30 mouse cellular contexts compared by ENCODE assay signal in the genomic region with DNA sequence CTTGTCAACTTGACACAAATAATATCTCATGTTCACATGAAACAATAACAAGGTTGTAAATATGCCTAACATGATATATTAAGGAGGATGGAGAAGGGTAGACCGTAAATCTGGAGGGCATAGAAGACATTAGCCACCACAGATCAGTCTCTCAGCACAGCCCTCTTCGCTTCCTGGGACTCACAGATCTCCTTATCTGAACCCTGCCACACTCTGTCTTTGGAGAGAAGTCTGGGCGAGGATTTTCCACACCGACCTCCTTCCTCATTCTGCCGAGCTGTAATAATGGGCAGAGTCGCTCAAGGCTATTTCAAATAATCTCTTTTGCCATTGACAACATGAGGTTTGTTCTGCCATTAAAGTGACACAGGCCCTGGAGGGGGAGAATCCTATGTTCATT.
"Had no signal": no experiment of that assay in that cellular context is flagged by ENCODE, and none has a peak within 500 bp of the region (broad histone marks: within the 10 kb centered on the region; RNA-seq: fewer than 3 reads in every experiment).

No protein-coding gene starts in this region.

- H3K9me3 ChIP-seq: limb, embryonic 10.5 days; limb, embryonic 12.5 days; limb, embryonic 13.5 days; limb, embryonic 15.5 days; liver, embryonic 12.5 days; liver, embryonic 13.5 days; liver, embryonic 15.5 days; lung, embryonic 15.5 days; megakaryocyte, embryonic 14.5 days; midbrain, embryonic 10.5 days; midbrain, embryonic 12.5 days; midbrain, embryonic 13.5 days; midbrain, embryonic 15.5 days; neural tube, embryonic 12.5 days had no signal

- DNase-seq: left cerebral cortex, postnatal 4 days; liver; liver, embryonic 13.5 days; liver, postnatal 0 days; lung, adult 18-20 months; lung, adult 2 months; lung, embryonic 14.5 days; lung, postnatal 10 days; lung, postnatal 14 days; lung, postnatal 36 days; lung, postnatal 4 days; midbrain, embryonic 14.5 days had no signal

- H3K27ac ChIP-seq: limb, embryonic 10.5 days; limb, embryonic 12.5 days; limb, embryonic 13.5 days; limb, embryonic 15.5 days; liver, embryonic 12.5 days; liver, embryonic 13.5 days; liver, embryonic 14.5 days; liver, embryonic 15.5 days; lung, embryonic 15.5 days; macrophage; midbrain, embryonic 10.5 days; midbrain, embryonic 12.5 days; midbrain, embryonic 13.5 days; midbrain, embryonic 15.5 days; neural tube, embryonic 12.5 days had no signal

- H3K27me3 ChIP-seq: limb, embryonic 12.5 days; limb, embryonic 13.5 days; limb, embryonic 15.5 days; liver, embryonic 13.5 days; liver, embryonic 15.5 days; lung, embryonic 15.5 days; megakaryocyte, embryonic 14.5 days; midbrain, embryonic 12.5 days; midbrain, embryonic 13.5 days; midbrain, embryonic 15.5 days; neural tube, embryonic 12.5 days had no signal

- H3K9ac ChIP-seq: limb, embryonic 12.5 days; limb, embryonic 13.5 days; limb, embryonic 15.5 days; liver, embryonic 12.5 days; liver, embryonic 13.5 days; liver, embryonic 14.5 days; liver, embryonic 15.5 days; liver, postnatal 0 days; lung, embryonic 14.5 days; lung, embryonic 15.5 days; midbrain, embryonic 12.5 days; midbrain, embryonic 13.5 days; midbrain, embryonic 15.5 days; neural tube, embryonic 12.5 days had no signal

- ATAC-seq: liver, embryonic 12.5 days; liver, postnatal 0 days; lung, postnatal 0 days; midbrain, embryonic 13.5 days; midbrain, embryonic 15.5 days; midbrain, embryonic 16.5 days had no signal

- H3K4me1 ChIP-seq: liver, embryonic 12.5 days; liver, embryonic 13.5 days; liver, embryonic 15.5 days; lung, embryonic 15.5 days; megakaryocyte, embryonic 14.5 days; midbrain, embryonic 10.5 days; midbrain, embryonic 12.5 days; neural tube, embryonic 12.5 days had no signal

- H3K4me3 ChIP-seq: limb, embryonic 10.5 days; limb, embryonic 12.5 days; limb, embryonic 13.5 days; limb, embryonic 15.5 days; liver, embryonic 12.5 days; liver, embryonic 13.5 days; liver, embryonic 15.5 days; lung, embryonic 15.5 days; megakaryocyte, embryonic 14.5 days; midbrain, embryonic 10.5 days; midbrain, embryonic 12.5 days; midbrain, embryonic 13.5 days; midbrain, embryonic 15.5 days; myocyte; neural tube, embryonic 12.5 days had no signal

- H3K36me3 ChIP-seq: limb, embryonic 10.5 days; limb, embryonic 12.5 days; limb, embryonic 13.5 days; limb, embryonic 15.5 days; liver, embryonic 12.5 days; liver, embryonic 13.5 days; liver, embryonic 15.5 days; lung, embryonic 15.5 days; midbrain, embryonic 10.5 days; midbrain, embryonic 12.5 days; midbrain, embryonic 13.5 days; midbrain, embryonic 15.5 days; neural tube, embryonic 12.5 days had no signal
